Mouse (Mus musculus): ENCODE measurements around the gene Mcam. TPM values are rescaled to one million over a fixed set of nuclear protein-coding genes. Genes with fewer than 3 reads are reported as not detected.

Gene Mcam
- polyA plus RNA-seq, 1 experiment from 2014 or later: 12.0 TPM

DNA sequence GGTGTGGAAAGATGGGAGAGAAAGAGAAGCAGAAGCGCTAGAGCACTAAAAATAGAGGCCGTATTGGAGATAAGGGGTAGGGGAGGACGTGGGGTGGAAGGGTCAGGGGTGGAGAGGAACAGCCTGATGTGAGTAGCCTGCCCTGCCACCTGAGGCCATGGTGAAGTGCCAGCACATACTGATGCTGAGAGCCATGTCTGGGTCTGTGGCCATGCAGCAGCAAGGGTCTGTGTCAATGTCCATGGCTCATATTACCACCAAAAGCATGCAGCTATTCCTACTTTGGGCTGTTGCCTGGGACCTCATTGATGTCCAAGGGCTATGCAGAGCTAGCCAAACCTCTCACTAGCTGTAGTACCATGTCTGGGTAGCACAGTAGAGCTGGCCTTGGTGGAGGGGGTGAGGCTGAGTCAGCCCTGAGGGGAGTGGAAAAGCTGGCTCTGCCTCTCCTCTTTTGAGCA, 36.5 kb downstream of the Mcam start:
- Histone ChIP-seq H3K36me3 (peaks cover 73% of the 10 kb centered on the region), H3K27ac (replicated peaks) (no peak overlapping the region), H3K9me3 (replicated peaks) (no peaks in the 10 kb centered on the region), H3K4me1 (no peaks in the 10 kb centered on the region), H3K4me3 (no peak overlapping the region), H3K27me3 (ENCODE audit: low read depth, poor library complexity, severe bottlenecking) (no peaks in the 10 kb centered on the region)
- WGBS: 86% methylated on average over 3 of the region's 3 CpGs
- no peak for DNase-seq (ENCODE audit: low spot score)

DNA sequence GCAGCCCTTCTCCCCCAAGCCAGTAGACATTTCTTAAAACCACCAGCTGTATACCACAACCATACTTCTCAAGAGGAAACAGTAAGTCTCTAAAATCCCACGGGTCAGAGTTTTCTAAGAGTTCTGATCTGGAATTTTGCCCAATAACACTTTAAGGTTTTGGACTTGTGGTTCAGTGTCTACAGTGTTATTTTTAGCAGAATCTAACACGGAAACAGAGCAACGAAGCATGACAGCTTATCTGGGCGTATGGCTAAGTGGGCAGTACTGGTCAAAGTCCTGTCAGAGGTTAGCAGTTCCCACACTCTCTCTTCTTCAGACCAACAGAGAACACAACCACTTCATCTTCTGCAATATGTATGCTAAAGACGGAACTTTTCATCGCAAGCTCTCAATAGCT, 41.3 kb downstream of the Mcam start:
- H3K27ac ChIP-seq (replicated peaks): no peak overlapping the region
- H3K9me3 ChIP-seq (replicated peaks): peaks cover 12% of the 10 kb centered on the region; the same call in 1 of the 2 replicates
- peaks cover 54% of the 10 kb centered on the region for H3K36me3 ChIP-seq
- no peaks in the 10 kb centered on the region for H3K4me1 ChIP-seq
- WGBS: 83% methylated on average over 6 of the region's 6 CpGs
- H3K4me3 ChIP-seq: no peak overlapping the region
- no peaks in the 10 kb centered on the region for H3K27me3 ChIP-seq (ENCODE audit: low read depth, poor library complexity, severe bottlenecking)
- no peak for DNase-seq (ENCODE audit: low spot score)

DNA sequence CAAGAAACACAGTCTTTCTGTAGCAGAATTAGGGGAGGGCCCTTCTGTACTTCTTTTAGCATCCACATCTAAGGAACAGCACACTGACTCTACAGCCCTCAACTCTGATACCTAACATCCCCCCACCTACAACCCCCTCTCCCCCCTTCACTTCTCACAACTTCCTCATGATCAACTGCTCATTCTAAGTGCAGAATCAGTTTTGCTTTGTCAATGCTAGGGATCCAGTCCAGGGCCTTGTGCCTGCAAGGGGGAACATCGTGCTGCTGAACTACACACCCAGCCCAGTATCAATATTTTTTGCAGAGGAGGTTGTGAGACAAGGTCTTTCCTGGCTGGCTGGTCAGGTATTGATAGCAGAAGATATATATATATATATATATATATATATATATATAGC, 41.7 kb downstream of the Mcam start:
- Histone ChIP-seq H3K27me3 (ENCODE audit: low read depth, poor library complexity, severe bottlenecking) (no peaks in the 10 kb centered on the region), H3K4me3 (no peak overlapping the region), H3K4me1 (no peaks in the 10 kb centered on the region), H3K36me3 (peaks cover 53% of the 10 kb centered on the region), H3K9me3 (replicated peaks) (peaks cover 15% of the 10 kb centered on the region; the same call in 1 of the 2 replicates), H3K27ac (replicated peaks) (no peak overlapping the region)
- DNase-seq (ENCODE audit: low spot score): no peak
- 91% methylated on average over 1 of the region's 1 CpGs for WGBS

DNA sequence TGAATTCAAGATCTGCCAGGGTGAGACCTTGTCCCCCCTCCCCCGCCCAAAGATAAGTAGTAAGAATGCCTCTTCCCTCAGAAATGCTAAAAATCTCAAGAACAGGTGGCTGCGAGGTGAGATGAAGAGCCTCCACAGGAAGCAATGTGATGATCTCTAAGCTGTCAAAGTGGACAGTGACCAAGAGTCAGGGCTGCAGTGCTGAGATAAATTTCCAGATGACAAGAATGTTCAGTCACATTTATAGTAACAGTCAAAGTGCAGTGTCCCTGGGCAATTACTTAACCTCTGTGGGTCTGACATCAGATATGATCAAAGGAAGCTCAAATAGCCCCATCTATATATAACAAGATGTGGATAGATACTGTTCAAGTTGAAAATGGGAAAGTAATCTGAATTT, 43.1 kb downstream of the Mcam start:
- no peaks in the 10 kb centered on the region for H3K27me3 ChIP-seq (ENCODE audit: low read depth, poor library complexity, severe bottlenecking)
- H3K4me3 ChIP-seq: no peak overlapping the region

DNA sequence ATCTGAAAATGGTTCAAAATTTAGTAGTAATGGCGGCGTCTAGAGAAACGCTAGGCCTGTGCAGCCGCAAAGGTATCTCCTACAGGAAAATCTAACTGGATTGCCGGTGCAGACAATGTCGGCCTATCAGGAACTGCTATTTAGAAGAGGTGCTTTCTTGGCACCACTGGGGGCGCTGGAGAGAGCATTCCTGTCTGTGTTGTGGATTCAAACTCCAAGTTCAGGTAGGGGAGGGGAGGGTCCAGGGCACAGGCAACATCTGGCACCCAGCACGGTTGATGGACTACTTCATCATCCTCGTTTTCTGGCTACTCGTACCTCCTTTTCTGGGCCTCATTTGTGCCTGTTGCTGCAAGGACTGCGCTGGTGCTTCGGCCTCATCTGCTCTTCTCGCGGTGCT, 44.1 kb downstream of the Mcam start:
- no peak for DNase-seq (ENCODE audit: low spot score)
- H3K4me3 ChIP-seq: no peak overlapping the region
- H3K27ac ChIP-seq (replicated peaks): no peak overlapping the region
- H3K4me1 ChIP-seq: no peaks in the 10 kb centered on the region
- 84% methylated on average over 14 of the region's 14 CpGs for WGBS
- H3K36me3 ChIP-seq: peaks cover 28% of the 10 kb centered on the region
- H3K9me3 ChIP-seq (replicated peaks): peaks cover 15% of the 10 kb centered on the region; the same call in 1 of the 2 replicates
- H3K27me3 ChIP-seq (ENCODE audit: low read depth, poor library complexity, severe bottlenecking): no peaks in the 10 kb centered on the region

More for the DNA sequence above, 43.1 kb downstream of the Mcam start:
- no peak for DNase-seq (ENCODE audit: low spot score)
- Histone ChIP-seq H3K9me3 (replicated peaks) (peaks cover 15% of the 10 kb centered on the region; the same call in 1 of the 2 replicates), H3K27ac (replicated peaks) (no peak overlapping the region), H3K36me3 (peaks cover 38% of the 10 kb centered on the region), H3K4me1 (no peaks in the 10 kb centered on the region)
- 86% methylated on average over 2 of the region's 2 CpGs for WGBS

DNA sequence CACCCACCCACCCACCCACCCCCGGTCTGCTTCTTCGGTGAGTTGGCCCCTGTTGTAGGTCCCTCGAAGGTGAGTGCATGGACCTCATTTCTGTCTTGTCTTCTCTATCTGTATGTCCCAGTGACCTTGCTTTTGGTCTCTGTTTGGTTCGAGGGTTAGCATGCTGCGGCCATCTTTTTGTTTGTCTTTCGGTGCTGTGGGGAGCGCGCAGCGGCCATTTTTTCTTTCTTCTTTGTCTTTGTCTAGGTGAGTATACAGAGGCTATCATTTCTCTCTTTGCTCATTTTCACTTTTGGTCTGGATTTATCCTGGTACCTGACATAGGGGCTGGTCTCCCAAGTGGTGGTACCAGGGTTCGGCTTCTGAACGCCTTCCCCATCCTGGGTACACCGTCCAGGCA, 44.5 kb downstream of the Mcam start:
- H3K27ac ChIP-seq (replicated peaks): no peak overlapping the region
- DNase-seq (ENCODE audit: low spot score): no peak
- 97% methylated on average over 12 of the region's 12 CpGs for WGBS
- no peaks in the 10 kb centered on the region for H3K27me3 ChIP-seq (ENCODE audit: low read depth, poor library complexity, severe bottlenecking)
- peaks cover 25% of the 10 kb centered on the region for H3K36me3 ChIP-seq
- peaks cover 15% of the 10 kb centered on the region; the same call in 1 of the 2 replicates for H3K9me3 ChIP-seq (replicated peaks)
- no peaks in the 10 kb centered on the region for H3K4me1 ChIP-seq
- no peak overlapping the region for H3K4me3 ChIP-seq

DNA sequence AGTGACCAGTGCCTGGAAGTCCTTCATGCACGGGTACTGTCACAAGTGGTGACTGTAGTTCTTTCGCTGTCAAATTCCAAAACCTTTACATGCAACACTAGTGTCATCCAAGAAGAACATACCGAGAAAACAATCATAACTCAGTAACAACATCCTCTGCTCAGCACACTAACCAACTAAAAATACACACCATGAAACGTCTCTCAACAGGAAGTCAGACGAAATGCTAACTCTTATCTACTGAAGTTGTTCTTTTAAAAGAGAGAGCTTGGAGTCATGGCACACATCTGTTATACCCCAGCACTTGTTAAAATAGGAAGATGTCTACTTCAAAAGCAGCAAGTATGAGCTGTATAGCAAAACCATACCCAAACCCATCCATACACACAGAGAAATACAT, 47.3 kb downstream of the Mcam start:
- Histone ChIP-seq H3K4me3 (no peak overlapping the region), H3K9me3 (replicated peaks) (peaks cover 15% of the 10 kb centered on the region; the same call in 1 of the 2 replicates), H3K27ac (replicated peaks) (no peak overlapping the region), H3K4me1 (peaks cover 6% of the 10 kb centered on the region; the same call in 1 of the 2 replicates), H3K27me3 (ENCODE audit: low read depth, poor library complexity, severe bottlenecking) (no peaks in the 10 kb centered on the region), H3K36me3 (peaks cover 28% of the 10 kb centered on the region)
- 92% methylated on average over 5 of the region's 5 CpGs for WGBS
- no peak for DNase-seq (ENCODE audit: low spot score)

DNA sequence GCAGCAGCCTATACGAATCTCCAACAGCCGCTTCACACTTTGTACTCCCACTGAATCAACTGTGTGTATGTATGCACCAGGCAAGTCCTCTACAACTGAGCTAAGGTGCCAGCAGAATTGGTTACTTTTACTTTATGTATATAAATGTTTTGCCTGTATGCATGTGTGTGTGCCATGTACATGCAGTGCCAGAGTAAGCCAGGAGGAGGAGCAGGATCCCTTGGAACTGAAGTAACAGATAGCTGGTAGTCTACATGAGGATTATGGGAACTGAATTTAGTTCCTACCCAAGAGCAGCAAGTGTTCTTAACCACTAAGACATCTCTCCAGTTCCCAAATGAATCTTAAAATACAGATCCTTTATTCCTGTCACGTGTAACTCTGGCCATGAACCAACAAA, 48.0 kb downstream of the Mcam start:
- Histone ChIP-seq H3K9me3 (replicated peaks) (peaks cover 15% of the 10 kb centered on the region; the same call in 1 of the 2 replicates), H3K27me3 (ENCODE audit: low read depth, poor library complexity, severe bottlenecking) (no peaks in the 10 kb centered on the region), H3K36me3 (peaks cover 28% of the 10 kb centered on the region), H3K4me1 (peaks cover 6% of the 10 kb centered on the region; the same call in 1 of the 2 replicates), H3K4me3 (no peak overlapping the region), H3K27ac (replicated peaks) (no peak overlapping the region)
- WGBS: 95% methylated on average over 3 of the region's 3 CpGs
- DNase-seq (ENCODE audit: low spot score): no peak

DNA sequence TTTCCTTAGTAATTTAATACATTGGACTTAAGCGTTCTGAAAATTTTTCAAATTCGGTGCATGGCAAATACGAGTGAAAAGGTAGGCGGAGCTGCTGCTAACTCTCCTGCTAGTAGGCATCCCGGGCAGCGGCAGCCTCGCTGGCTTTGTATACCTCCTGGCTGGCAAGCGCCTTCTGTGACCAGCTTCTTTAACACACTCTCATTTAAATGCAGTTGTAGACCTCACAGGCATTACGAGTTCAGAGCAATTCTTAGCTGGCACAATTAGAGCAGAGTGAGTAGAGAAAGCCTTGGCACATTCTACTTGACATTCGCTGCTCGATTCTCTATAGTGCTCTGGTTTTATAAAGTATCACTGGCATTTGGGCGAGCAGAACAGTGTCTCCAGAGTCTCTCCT, 54.0 kb downstream of the Mcam start:
- no peaks in the 10 kb centered on the region for H3K27me3 ChIP-seq (ENCODE audit: low read depth, poor library complexity, severe bottlenecking)
- WGBS: 84% methylated on average over 12 of the region's 12 CpGs
- no peaks in the 10 kb centered on the region for H3K9me3 ChIP-seq (replicated peaks)
- no peak for DNase-seq (ENCODE audit: low spot score)
- H3K4me3 ChIP-seq: no peak overlapping the region
- H3K4me1 ChIP-seq: peaks cover 6% of the 10 kb centered on the region; the same call in 1 of the 2 replicates
- H3K36me3 ChIP-seq: 0 out of 2 replicates have a peak, but pooled peaks cover 7% of the 10 kb centered on the region
- H3K27ac ChIP-seq (replicated peaks): no peak overlapping the region

DNA sequence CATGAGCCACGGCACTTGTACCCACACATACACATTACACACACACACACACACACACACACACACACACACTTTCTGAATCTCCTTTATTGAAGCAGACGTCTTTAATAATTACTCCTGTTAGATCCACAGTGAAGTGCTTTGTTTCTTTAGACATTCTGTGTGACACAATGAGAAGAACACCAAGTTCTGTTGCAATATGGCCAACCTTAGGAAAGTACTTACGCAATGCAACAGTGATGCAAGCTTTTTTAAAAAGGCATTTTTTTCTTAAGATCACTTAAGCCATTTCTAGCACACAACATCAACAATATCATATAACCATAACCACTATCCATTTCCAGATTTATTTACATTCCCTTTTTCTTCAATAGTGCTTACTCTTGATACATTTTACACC, 56.9 kb downstream of the Mcam start:
- H3K27ac ChIP-seq (replicated peaks): no peak overlapping the region
- DNase-seq (ENCODE audit: low spot score): no peak
- H3K27me3 ChIP-seq (ENCODE audit: low read depth, poor library complexity, severe bottlenecking): no peaks in the 10 kb centered on the region
- H3K36me3 ChIP-seq: peaks cover 28% of the 10 kb centered on the region
- H3K4me3 ChIP-seq: no peak overlapping the region
- 88% methylated on average over 3 of the region's 3 CpGs for WGBS
- H3K4me1 ChIP-seq: no peaks in the 10 kb centered on the region
- H3K9me3 ChIP-seq (replicated peaks): no peaks in the 10 kb centered on the region

DNA sequence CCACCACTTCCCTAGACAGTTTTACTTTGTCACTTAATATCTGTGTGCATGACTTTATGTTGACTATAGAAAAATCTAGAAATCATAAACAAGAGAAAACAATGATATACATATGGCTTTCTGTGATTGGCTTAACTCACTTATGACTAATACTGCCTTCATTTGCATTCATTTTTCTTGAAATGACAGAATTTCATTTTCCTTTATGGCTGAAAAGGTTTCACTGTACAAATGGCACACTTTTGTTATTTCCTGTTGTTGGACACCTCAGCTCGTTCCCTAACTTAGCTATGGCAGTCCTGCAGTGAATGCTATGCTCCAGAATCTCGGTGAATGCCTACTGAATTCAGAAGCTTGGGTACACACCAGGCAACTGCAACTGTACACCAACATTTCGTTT, 58.0 kb downstream of the Mcam start:
- 94% methylated on average over 3 of the region's 3 CpGs for WGBS
- no peak overlapping the region for H3K4me3 ChIP-seq
- peaks cover 37% of the 10 kb centered on the region for H3K36me3 ChIP-seq
- H3K4me1 ChIP-seq: no peaks in the 10 kb centered on the region
- DNase-seq (ENCODE audit: low spot score): no peak
- H3K27ac ChIP-seq (replicated peaks): no peak overlapping the region
- H3K27me3 ChIP-seq (ENCODE audit: low read depth, poor library complexity, severe bottlenecking): no peaks in the 10 kb centered on the region
- H3K9me3 ChIP-seq (replicated peaks): no peaks in the 10 kb centered on the region

Data from midbrain, embryonic 10.5 days (tissue).